Mouse (Mus musculus): ENCODE measurements around the gene Cwh43. TPM values are rescaled to one million over a fixed set of nuclear protein-coding genes. Genes with fewer than 3 reads are reported as not detected.
"Not testable (repeated sequence)": the region's sequence is repeated elsewhere in the genome, so short reads cannot be mapped to it uniquely, and the experiment has no call there.

The Cwh43 gene
- polyA plus RNA-seq, 2 experiments: 0.45 to 1.4 TPM

GRCm38 (mm10) chr5:73480700-73481099 lies 74.8 kb downstream of the Cwh43 start, which contains the start of gene Dcun1d4:
TSS of gene Dcun1d4 (plus strand) at chr5:73481000.
- Histone ChIP-seq H3K9me3 (ENCODE audit: control insufficient read depth, low read length) (no peaks in the 10 kb centered on the region), H3K36me3 (ENCODE audit: control insufficient read depth, insufficient read depth, low read length) (no peaks in the 10 kb centered on the region), H3K4me2 (replicated peaks; ENCODE audit: low read depth, low read length, severe bottlenecking) (no peak within 1 kb of the TSS), H3K4me1 (ENCODE audit: control insufficient read depth, insufficient read depth, low read length) (no peaks in the 10 kb centered on the region), H3K27me3 (ENCODE audit: control insufficient read depth, insufficient read depth, low read length) (no peaks in the 10 kb centered on the region), H3K4me3 (replicated peaks; ENCODE audit: low read length) (no peak within 1 kb of the TSS), H3K27ac (replicated peaks; ENCODE audit: low read depth, low read length) (no peak within 1 kb of the TSS), H3K9ac (ENCODE audit: low read depth, low read length, severe bottlenecking) (no peak within 1 kb of the TSS)
- DNase-seq (ENCODE audit: low spot score): no peak
- no peak for TF ChIP-seq POLR2A (IDR thresholded peaks at IDR 0.05; ENCODE audit: borderline replicate concordance, extremely low read depth, insufficient read depth, insufficient read length)
- WGBS: 82% methylated on average over 7 of the region's 7 CpGs
- ATAC-seq (ENCODE audit: low FRiP score, low read depth): no peak

- 90% methylated on average over 7 of the region's 7 CpGs for WGBS
- no peak for TF ChIP-seq POLR2A (IDR thresholded peaks at IDR 0.05; ENCODE audit: borderline replicate concordance, extremely low read depth, insufficient read depth, insufficient read length)
These were observed 75.5 kb downstream of the Cwh43 start for GRCm38 (mm10) chr5:73481401-73481800.

GRCm38 (mm10) chr5:73482381-73482780 lies 76.5 kb downstream of the Cwh43 start:
- H3K36me3 ChIP-seq (ENCODE audit: control insufficient read depth, insufficient read depth, low read length); DNase-seq (ENCODE audit: low spot score); H3K4me3 ChIP-seq (replicated peaks; ENCODE audit: low read length); H3K4me1 ChIP-seq (ENCODE audit: control insufficient read depth, insufficient read depth, low read length); H3K9ac ChIP-seq (ENCODE audit: low read depth, low read length, severe bottlenecking); H3K4me2 ChIP-seq (replicated peaks; ENCODE audit: low read depth, low read length, severe bottlenecking); ATAC-seq (ENCODE audit: low FRiP score, low read depth); H3K27me3 ChIP-seq (ENCODE audit: control insufficient read depth, insufficient read depth, low read length); H3K9me3 ChIP-seq (ENCODE audit: control insufficient read depth, low read length); H3K27ac ChIP-seq (replicated peaks; ENCODE audit: low read depth, low read length): not testable (repeated sequence)
- 82% methylated on average over 1 of the region's 1 CpGs for WGBS

More at GRCm38 (mm10) chr5:73481401-73481800, 75.5 kb downstream of the Cwh43 start:
- no peak overlapping the region for H3K9ac ChIP-seq (ENCODE audit: low read depth, low read length, severe bottlenecking)
- no peak overlapping the region for H3K4me3 ChIP-seq (replicated peaks; ENCODE audit: low read length)
- DNase-seq (ENCODE audit: low spot score): no peak
- H3K9me3 ChIP-seq (ENCODE audit: control insufficient read depth, low read length): no peaks in the 10 kb centered on the region
- no peaks in the 10 kb centered on the region for H3K36me3 ChIP-seq (ENCODE audit: control insufficient read depth, insufficient read depth, low read length)
- ATAC-seq (ENCODE audit: low FRiP score, low read depth): no peak
- H3K4me2 ChIP-seq (replicated peaks; ENCODE audit: low read depth, low read length, severe bottlenecking): no peak overlapping the region
- no peak overlapping the region for H3K27ac ChIP-seq (replicated peaks; ENCODE audit: low read depth, low read length)
- H3K4me1 ChIP-seq (ENCODE audit: control insufficient read depth, insufficient read depth, low read length): no peaks in the 10 kb centered on the region
- no peaks in the 10 kb centered on the region for H3K27me3 ChIP-seq (ENCODE audit: control insufficient read depth, insufficient read depth, low read length)

GRCm38 (mm10) chr5:73484016-73484615 lies 78.2 kb downstream of the Cwh43 start:
- Histone ChIP-seq H3K4me3 (replicated peaks; ENCODE audit: low read length) (no peak overlapping the region), H3K27me3 (ENCODE audit: control insufficient read depth, insufficient read depth, low read length) (no peaks in the 10 kb centered on the region), H3K27ac (replicated peaks; ENCODE audit: low read depth, low read length) (no peak overlapping the region), H3K9me3 (ENCODE audit: control insufficient read depth, low read length) (no peaks in the 10 kb centered on the region), H3K9ac (ENCODE audit: low read depth, low read length, severe bottlenecking) (no peak overlapping the region), H3K36me3 (ENCODE audit: control insufficient read depth, insufficient read depth, low read length) (no peaks in the 10 kb centered on the region), H3K4me2 (replicated peaks; ENCODE audit: low read depth, low read length, severe bottlenecking) (no peak overlapping the region), H3K4me1 (ENCODE audit: control insufficient read depth, insufficient read depth, low read length) (no peaks in the 10 kb centered on the region)
- no peak for DNase-seq (ENCODE audit: low spot score)
- no peak for TF ChIP-seq POLR2A (IDR thresholded peaks at IDR 0.05; ENCODE audit: borderline replicate concordance, extremely low read depth, insufficient read depth, insufficient read length)
- 79% methylated on average over 5 of the region's 5 CpGs for WGBS
- ATAC-seq (ENCODE audit: low FRiP score, low read depth): no peak

GRCm38 (mm10) chr5:73486451-73486850 lies 80.6 kb downstream of the Cwh43 start:
- ATAC-seq (ENCODE audit: low FRiP score, low read depth) (no peak), DNase-seq (ENCODE audit: low spot score) (no peak)
- Histone ChIP-seq H3K9me3 (ENCODE audit: control insufficient read depth, low read length) (no peaks in the 10 kb centered on the region), H3K4me3 (replicated peaks; ENCODE audit: low read length) (no peak overlapping the region), H3K27me3 (ENCODE audit: control insufficient read depth, insufficient read depth, low read length) (no peaks in the 10 kb centered on the region), H3K9ac (ENCODE audit: low read depth, low read length, severe bottlenecking) (no peak overlapping the region), H3K4me1 (ENCODE audit: control insufficient read depth, insufficient read depth, low read length) (no peaks in the 10 kb centered on the region), H3K4me2 (replicated peaks; ENCODE audit: low read depth, low read length, severe bottlenecking) (no peak overlapping the region), H3K27ac (replicated peaks; ENCODE audit: low read depth, low read length) (no peak overlapping the region), H3K36me3 (ENCODE audit: control insufficient read depth, insufficient read depth, low read length) (no peaks in the 10 kb centered on the region)
- no peak for TF ChIP-seq POLR2A (IDR thresholded peaks at IDR 0.05; ENCODE audit: borderline replicate concordance, extremely low read depth, insufficient read depth, insufficient read length)
- 49% methylated on average over 4 of the region's 4 CpGs for WGBS
